Mouse (Mus musculus) left cerebral cortex, adult 8-10 months (tissue): ENCODE data around the gene Arvcf. TPM values are rescaled to one million over a fixed set of nuclear protein-coding genes. Genes with fewer than 3 reads are reported as not detected.

ENCODE experiments used
- DNase-seq, 2 experiments: peaks; one replicate each; pipeline ENCODE4 v3.0.0; 2022; ENCODE audit warnings: low spot score in 2 of 2
- microRNA-seq, 2 experiments: library from miRNA; unstranded; fragments of <30 nt; microRNA quantifications; one replicate each; pipeline ENCODE4 v1.2.0; 2022
- total RNA-seq, 4 experiments: library from RNA; stranded (reverse); gene quantifications; 2 replicates each; pipeline ENCODE4 v1.2.4; 2022

Gene Arvcf
- total RNA-seq, 4 experiments from 2014 or later = 34.2 to 42.1 (median 38.2) TPM

- DNase-seq = no peak
These were observed 80.1 kb downstream of the Arvcf start for GRCm38 (mm10) chr16:18428011-18428515.

- no peak for DNase-seq
These were observed 80.6 kb downstream of the Arvcf start for GRCm38 (mm10) chr16:18428516-18429042.

- DNase-seq = no peak
These were observed 81.7 kb downstream of the Arvcf start for GRCm38 (mm10) chr16:18429641-18430040.

GRCm38 (mm10) chr16:18430641-18431212, 82.7 kb downstream of the Arvcf start:
- DNase-seq = no peak

GRCm38 (mm10) chr16:18433341-18433920, 85.4 kb downstream of the Arvcf start:
- DNase-seq = no peak

GRCm38 (mm10) chr16:18436128-18436527, 88.1 kb downstream of the Arvcf start:
- DNase-seq = no peak

- DNase-seq = peak; percentile 88 to 100
These were observed 95.4 kb downstream of the Arvcf start for GRCm38 (mm10) chr16:18443385-18443841.

GRCm38 (mm10) chr16:18447243-18447642, 99.3 kb downstream of the Arvcf start:
- DNase-seq = no peak

- no peak for DNase-seq
These were observed 100.1 kb downstream of the Arvcf start for GRCm38 (mm10) chr16:18448104-18448503.

- DNase-seq = no peak
These were observed 101.0 kb downstream of the Arvcf start for GRCm38 (mm10) chr16:18449005-18449404.

- DNase-seq = peak in 1 of 2 experiments; percentile 87
These were observed 103.7 kb downstream of the Arvcf start for GRCm38 (mm10) chr16:18451486-18452181.

GRCm38 (mm10) chr16:18452361-18452862, 104.4 kb downstream of the Arvcf start:
- DNase-seq = peak in 1 of 2 experiments; percentile 52

GRCm38 (mm10) chr16:18453846-18454245, 105.9 kb downstream of the Arvcf start:
- no peak for DNase-seq

- no peak for DNase-seq
These were observed 107.4 kb downstream of the Arvcf start for GRCm38 (mm10) chr16:18455407-18455806.

Small RNA genes lying within 50 kb of the gene (microRNA-seq; reads per million reads assigned to microRNA genes)
- 0 reads per million in 2 experiments for gene Gm26219
- gene Mir185 = 2,157 to 2,218 reads per million in 2 experiments

Other genes with a start within 250 kb of the Arvcf start
- 100 to 1,000 TPM; 100 to 120 (median 105) TPM for gene Rtn4r, start 220.5 kb upstream of the Arvcf start, total RNA-seq
- gene Ccdc188, start 130.3 kb upstream of the Arvcf start, total RNA-seq = not detected
- gene Zdhhc8, start 113.0 kb upstream of the Arvcf start, total RNA-seq = 100 to 1,000 TPM; 106 to 125 (median 117) TPM
- gene Trmt2a, start 99.5 kb upstream of the Arvcf start, total RNA-seq = 10 to 100 TPM; 45.5 to 57.0 (median 48.8) TPM
- gene Ranbp1, start 99.5 kb upstream of the Arvcf start, total RNA-seq = 10 to 100 TPM; 83.1 to 99.0 (median 90.9) TPM
- gene Gm49776, start 89.9 kb upstream of the Arvcf start, total RNA-seq = not detected
- gene Dgcr8, start 58.9 kb upstream of the Arvcf start, total RNA-seq = 10 to 100 TPM; 35.5 to 42.7 (median 39.4) TPM
- 100 to 1,000 TPM; 135 to 145 (median 142) TPM for gene Tango2, start 79 bp upstream of the Arvcf start, total RNA-seq
- 10 to 100 TPM; 16.5 to 22.7 (median 19.1) TPM for gene Txnrd2, start 78.2 kb downstream of the Arvcf start, total RNA-seq
- gene Comt, start 78.7 kb downstream of the Arvcf start, total RNA-seq = 10 to 100 TPM; 92.9 to 97.2 (median 94.3) TPM
- 1 to 10 TPM; 4.9 to 5.7 (median 5.3) TPM for gene Gnb1l, start 150.5 kb downstream of the Arvcf start, total RNA-seq
- gene Rtl10, start 150.7 kb downstream of the Arvcf start, total RNA-seq = 1 to 10 TPM; 6.4 to 7.8 (median 7.6) TPM
- 1 to 10 TPM; 1.0 to 2.1 (median 1.6) TPM for gene Tbx1, start 242.5 kb downstream of the Arvcf start, total RNA-seq